Mouse (Mus musculus) midbrain, embryonic 11.5 days (tissue): Measurements from ENCODE around the gene Eme1. TPM values are rescaled to one million over a fixed set of nuclear protein-coding genes. Genes with fewer than 3 reads are reported as not detected.
A peak's percentile ranks its signal among the peaks of the same experiment; 100 is the strongest.

ENCODE experiments used
- ATAC-seq: fragments of 200-750 bp; cut with Nextera tagmentation; 2 replicates; pipeline ENCODE4 v1.8.0; 2017; ENCODE audit warnings: moderate TSS enrichment, moderate library complexity; ENCODE audit not compliant: low FRiP score
- DNase-seq: peaks from one replicate; pipeline ENCODE4 v3.0.0; 2015; ENCODE audit warnings: low spot score; ENCODE audit errors: missing footprints
- H3K27ac ChIP-seq: fragments of 300-500 bp; sonication (generic); 2 replicates; pipeline ENCODE4 v1.5.1; 2014; ENCODE audit warnings: low read depth, low read length
- H3K27me3 ChIP-seq: fragments of 300-500 bp; sonication (generic); 2 replicates; pipeline ENCODE4 v1.6.1; 2014; ENCODE audit warnings: mild to moderate bottlenecking, low read length, moderate library complexity, mixed read lengths; ENCODE audit not compliant: control insufficient read depth, insufficient read depth
- H3K36me3 ChIP-seq: fragments of 300-500 bp; sonication (generic); 2 replicates; pipeline ENCODE4 v1.6.1; 2014; ENCODE audit warnings: mild to moderate bottlenecking, low read length, moderate library complexity, mixed read lengths; ENCODE audit not compliant: control insufficient read depth, insufficient read depth
- H3K4me1 ChIP-seq: fragments of 300-500 bp; sonication (generic); 2 replicates; pipeline ENCODE4 v1.6.1; 2014; ENCODE audit warnings: low read length; ENCODE audit not compliant: control insufficient read depth, insufficient read depth
- H3K4me2 ChIP-seq: fragments of 300-500 bp; sonication (generic); 2 replicates; pipeline ENCODE4 v1.6.1; 2014; ENCODE audit warnings: mild to moderate bottlenecking, moderate library complexity
- H3K4me3 ChIP-seq: fragments of 300-500 bp; sonication (generic); 2 replicates; pipeline ENCODE4 v1.5.1; 2014; ENCODE audit warnings: low read depth, low read length
- H3K9ac ChIP-seq: fragments of 300-500 bp; sonication (generic); 2 replicates; pipeline ENCODE4 v1.6.1; 2014; ENCODE audit warnings: low read length
- H3K9me3 ChIP-seq: fragments of 300-500 bp; sonication (generic); 2 replicates; pipeline ENCODE4 v1.6.1; 2016; ENCODE audit warnings: low read length; ENCODE audit not compliant: control insufficient read depth
- WGBS: fragments of 180-500 bp; shearing (Covaris S2); extraction: QIAGEN DNeasy Blood & Tissue Kit; methylation state at CpG from one replicate; pipeline ENCODE4 v1.1.7; 2014; 5-methylcytosine and 5-hydroxymethylcytosine counted together
- polyA plus RNA-seq: library from polyadenylated mRNA; unstranded; fragments of >200 nt; fragmentation: Nextera tagmentation; extraction: Ambion mirVana; gene quantifications from 2 replicates; pipeline ENCODE4 v1.2.1, GENCODE M21; 2014

Eme1 gene
- polyA plus RNA-seq, 1 experiment from 2014 or later, result 47.7 TPM

DNA sequence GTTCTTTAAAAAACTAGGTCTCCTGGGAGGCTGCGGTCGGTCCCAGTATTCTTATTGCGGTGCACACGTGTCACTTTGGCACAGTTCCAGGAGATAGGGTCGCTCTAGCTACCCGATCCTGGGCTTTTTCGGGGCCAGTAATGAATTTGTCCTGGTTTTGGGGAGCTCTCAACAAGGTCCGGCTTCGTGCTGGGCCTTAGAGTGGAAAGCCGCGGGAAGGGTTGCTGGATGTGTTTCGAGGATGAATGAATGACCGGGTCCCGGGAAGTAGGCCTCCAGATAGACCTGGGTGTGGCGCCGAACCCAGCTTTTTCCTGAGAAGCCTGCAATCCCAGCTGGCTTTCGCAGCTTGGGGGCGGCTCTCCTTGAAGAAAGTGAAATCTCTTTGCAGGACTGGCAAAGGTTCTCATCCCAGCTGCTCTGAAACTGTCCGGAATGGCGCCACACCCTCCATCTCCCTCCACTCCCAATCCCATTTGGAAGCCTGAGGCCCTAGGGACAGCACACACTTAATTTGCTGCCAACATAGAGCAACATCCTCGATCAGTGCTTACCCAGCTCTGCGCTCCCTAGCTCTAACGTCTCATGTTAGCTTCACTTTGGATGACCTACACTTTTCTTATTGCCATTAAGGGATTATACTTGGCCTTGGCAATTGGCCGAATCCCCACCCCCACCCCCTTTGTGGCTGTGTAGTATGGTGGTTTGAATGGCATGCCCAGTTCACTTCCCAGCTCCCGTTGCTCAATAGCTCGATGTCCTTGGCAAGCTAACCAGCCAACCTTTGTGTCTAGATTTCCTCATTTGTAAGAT is 23.4 kb downstream of the Eme1 start:
- Histone ChIP-seq H3K4me1 (peaks cover 6% of the 10 kb centered on the region), H3K9ac (peak overlapping the region; percentile 80), H3K27ac (no peak overlapping the region), H3K4me3 (peak overlapping the region; percentile 77), H3K4me2 (peak overlapping the region; percentile 81), H3K36me3 (peaks cover 14% of the 10 kb centered on the region; the same call in 1 of the 2 replicates), H3K27me3 (no peaks in the 10 kb centered on the region), H3K9me3 (no peaks in the 10 kb centered on the region)
- ATAC-seq, result no peak
- WGBS, result 19% methylated on average over 26 of the region's 26 CpGs
- peak; percentile 92 for DNase-seq

DNA sequence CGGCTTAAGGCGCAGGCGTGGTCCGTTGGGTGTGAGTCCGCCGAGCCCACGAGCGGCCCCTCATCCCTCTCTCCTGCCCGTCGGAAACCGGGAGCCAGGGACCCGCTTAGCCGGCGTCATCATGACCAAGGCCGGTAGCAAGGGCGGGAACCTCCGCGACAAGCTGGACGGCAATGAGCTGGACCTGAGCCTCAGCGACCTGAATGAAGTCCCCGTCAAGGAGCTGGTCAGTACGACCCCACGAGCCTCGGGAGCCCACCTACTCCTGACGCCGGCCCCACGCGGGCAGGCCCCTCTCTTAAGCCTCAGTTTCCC is 23.9 kb downstream of the Eme1 start:
- H3K9ac ChIP-seq, result peak overlapping the region; percentile 80
- no peak overlapping the region for H3K27ac ChIP-seq
- H3K4me3 ChIP-seq, result peak overlapping the region; percentile 77
- H3K4me2 ChIP-seq, result peak overlapping the region; percentile 81
- H3K4me1 ChIP-seq, result peaks cover 6% of the 10 kb centered on the region
- under 1% methylated on average over 27 of the region's 28 CpGs for WGBS
- no peaks in the 10 kb centered on the region for H3K27me3 ChIP-seq
- H3K9me3 ChIP-seq, result no peaks in the 10 kb centered on the region
- H3K36me3 ChIP-seq, result peaks cover 10% of the 10 kb centered on the region; the same call in 1 of the 2 replicates
- ATAC-seq, result peak; percentile 77
- DNase-seq, result no peak

DNA sequence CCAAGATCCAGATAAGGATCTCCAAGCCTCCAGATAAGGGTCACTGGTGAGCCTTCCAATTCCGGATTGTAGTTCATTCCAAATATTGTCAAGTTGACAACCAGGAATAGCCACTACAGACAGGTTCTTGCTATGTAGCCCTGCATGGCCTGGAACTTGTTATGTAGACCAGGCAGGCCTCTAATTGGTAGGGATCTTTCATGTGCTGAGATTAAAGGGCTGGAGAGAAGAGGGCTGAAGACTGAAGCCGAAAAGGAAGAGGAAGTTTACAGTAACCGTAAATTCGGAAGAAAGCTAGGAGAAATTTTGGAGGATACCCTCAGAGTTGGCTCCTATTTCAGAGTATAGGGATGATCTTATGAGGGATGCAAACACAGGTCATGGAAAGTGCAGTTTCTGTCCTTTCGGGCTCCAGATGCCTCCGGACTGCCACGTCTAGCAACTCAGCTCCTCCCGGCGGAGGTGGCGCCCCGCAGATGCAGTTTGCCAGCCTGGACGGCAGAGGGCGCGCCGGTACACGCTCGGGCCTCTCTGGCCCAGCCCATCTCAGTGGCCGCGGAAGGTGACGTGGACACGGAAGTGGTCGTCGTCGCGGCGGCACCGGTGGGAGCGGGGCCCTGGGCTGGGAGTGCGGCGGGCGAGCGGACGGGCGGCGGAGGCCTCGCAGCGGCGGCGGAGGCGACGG is 24.4 kb downstream of the Eme1 start, which contains the start of gene Lrrc59:
Lrrc59 (plus strand) TSS at position 569 of the 685 bp plus-strand sequence.
- peaks cover 6% of the 10 kb centered on the region for H3K4me1 ChIP-seq
- peak within 1 kb of the TSS; percentile 77 for H3K4me3 ChIP-seq
- H3K4me2 ChIP-seq, result peak within 1 kb of the TSS; percentile 81
- H3K27ac ChIP-seq, result no peak within 1 kb of the TSS
- H3K9ac ChIP-seq, result peak within 1 kb of the TSS; percentile 80
- peak; percentile 100 for DNase-seq
- WGBS, result 6% methylated on average over 40 of the region's 41 CpGs
- peaks cover 10% of the 10 kb centered on the region; the same call in 1 of the 2 replicates for H3K36me3 ChIP-seq
- no peaks in the 10 kb centered on the region for H3K9me3 ChIP-seq
- no peaks in the 10 kb centered on the region for H3K27me3 ChIP-seq
- ATAC-seq, result peak; percentile 97

DNA sequence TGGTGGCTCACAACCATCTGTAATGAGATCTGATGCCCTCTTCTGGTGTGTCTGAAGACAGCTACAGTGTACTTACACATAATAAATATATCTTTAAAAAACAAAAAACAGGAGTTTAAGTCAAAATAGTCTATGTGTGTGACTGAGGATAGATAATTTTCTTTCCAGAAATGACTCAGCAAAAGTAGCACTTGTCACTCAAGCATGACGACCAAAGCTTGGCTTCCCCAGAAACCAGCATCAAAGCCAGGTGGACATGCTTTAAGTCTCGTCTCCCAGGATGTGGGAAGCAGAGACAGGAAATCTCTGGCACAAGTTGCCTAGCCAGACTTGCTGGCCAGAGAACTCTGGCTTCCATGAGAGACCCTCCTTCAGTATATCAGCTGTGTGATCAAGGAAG is 31.6 kb downstream of the Eme1 start:
- Histone ChIP-seq H3K27ac (no peak overlapping the region), H3K9me3 (no peaks in the 10 kb centered on the region), H3K4me1 (no peaks in the 10 kb centered on the region), H3K36me3 (no peaks in the 10 kb centered on the region), H3K9ac (no peak overlapping the region), H3K4me2 (no peak overlapping the region), H3K27me3 (no peaks in the 10 kb centered on the region), H3K4me3 (no peak overlapping the region)
- 85% methylated on average over 2 of the region's 2 CpGs for WGBS
- DNase-seq (no peak), ATAC-seq (no peak)

DNA sequence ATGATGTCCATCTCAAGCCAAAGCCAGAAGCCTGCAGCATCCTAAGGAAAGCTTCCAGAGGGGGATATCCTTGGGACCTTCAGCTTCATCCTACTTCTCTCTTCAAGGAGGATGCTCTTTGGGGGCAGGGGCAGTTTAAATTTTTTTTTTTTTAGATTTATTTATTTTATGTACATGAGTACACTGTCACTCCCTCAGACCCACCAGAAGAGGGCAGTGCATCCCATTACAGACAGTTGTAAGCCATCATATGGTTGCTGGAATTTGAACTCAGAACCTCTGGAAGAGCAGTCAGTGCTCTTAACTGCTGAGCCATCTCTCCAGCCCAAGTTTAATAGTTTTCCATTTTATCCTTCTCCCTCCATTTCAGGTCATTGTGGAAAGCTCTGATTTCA is 32.3 kb downstream of the Eme1 start:
- Histone ChIP-seq H3K36me3 (no peaks in the 10 kb centered on the region), H3K4me2 (no peak overlapping the region), H3K4me1 (no peaks in the 10 kb centered on the region), H3K4me3 (no peak overlapping the region), H3K9me3 (no peaks in the 10 kb centered on the region), H3K9ac (no peak overlapping the region), H3K27ac (no peak overlapping the region), H3K27me3 (peaks cover 2% of the 10 kb centered on the region; the same call in 1 of the 2 replicates)
- ATAC-seq, result no peak
- no peak for DNase-seq

DNA sequence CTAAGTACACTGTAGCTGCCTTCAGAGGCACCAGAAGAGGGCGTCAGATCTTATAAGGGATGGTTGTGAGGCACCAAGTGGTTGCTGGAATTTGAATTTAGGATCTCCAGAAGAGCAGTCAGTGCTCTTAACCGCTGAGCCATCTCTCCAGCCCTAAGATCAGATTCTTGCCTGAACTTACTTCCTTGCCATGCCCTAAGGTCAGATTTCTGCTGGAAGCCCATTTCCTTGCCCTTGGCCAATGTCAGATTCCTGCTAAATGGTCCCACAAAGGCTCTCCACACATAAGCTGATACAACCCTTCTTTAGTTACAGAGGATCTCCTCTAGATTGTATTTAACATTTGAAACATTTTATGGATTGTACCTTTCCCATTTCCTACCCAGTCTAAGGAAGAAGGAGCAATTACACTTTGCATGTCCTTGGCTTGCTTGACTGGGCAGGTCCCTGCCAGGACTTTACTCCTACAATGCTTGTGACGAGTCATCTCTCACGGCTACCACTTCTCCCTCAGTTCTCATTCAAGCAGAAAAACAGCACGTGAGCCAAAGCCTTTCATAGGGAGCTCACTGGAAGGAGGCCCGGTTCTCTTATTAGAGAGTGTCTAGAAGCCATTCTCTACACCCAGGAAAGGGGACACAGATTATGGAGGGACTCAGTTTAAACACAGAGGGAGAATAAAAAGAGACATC is 32.9 kb downstream of the Eme1 start:
- H3K4me1 ChIP-seq, result no peaks in the 10 kb centered on the region
- H3K9ac ChIP-seq, result no peak overlapping the region
- no peaks in the 10 kb centered on the region for H3K36me3 ChIP-seq
- ATAC-seq (no peak), DNase-seq (no peak)
- H3K4me2 ChIP-seq, result no peak overlapping the region
- H3K9me3 ChIP-seq, result no peaks in the 10 kb centered on the region
- peaks cover 2% of the 10 kb centered on the region; the same call in 1 of the 2 replicates for H3K27me3 ChIP-seq
- H3K4me3 ChIP-seq, result no peak overlapping the region
- 58% methylated on average over 6 of the region's 6 CpGs for WGBS
- no peak overlapping the region for H3K27ac ChIP-seq

DNA sequence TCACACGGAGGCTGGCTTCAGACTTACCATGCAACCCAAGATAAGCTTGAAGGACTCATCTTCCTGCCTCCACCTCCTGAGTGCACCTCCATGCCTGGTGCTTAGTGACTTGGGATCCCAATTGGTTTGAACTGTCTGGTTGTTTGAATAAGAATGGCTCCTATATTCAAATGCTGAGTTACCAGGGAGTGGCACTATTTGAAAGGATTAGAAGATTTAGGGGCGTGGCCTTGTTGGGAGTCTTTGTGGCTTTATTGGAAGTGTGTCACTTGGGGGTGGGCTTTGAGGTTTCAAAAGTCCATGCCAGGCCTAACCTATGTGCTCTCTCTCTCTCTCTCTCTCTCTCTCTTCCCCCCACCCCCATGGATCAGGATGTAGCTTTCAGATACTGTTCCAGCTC is 36.1 kb downstream of the Eme1 start:
- H3K4me1 ChIP-seq, result peaks cover 2% of the 10 kb centered on the region; the same call in 1 of the 2 replicates
- DNase-seq (no peak), ATAC-seq (no peak)
- H3K27ac ChIP-seq, result no peak overlapping the region
- H3K4me3 ChIP-seq, result no peak overlapping the region
- H3K9me3 ChIP-seq, result no peaks in the 10 kb centered on the region
- 91% methylated on average over 2 of the region's 2 CpGs for WGBS
- no peak overlapping the region for H3K9ac ChIP-seq
- peaks cover 2% of the 10 kb centered on the region; the same call in 1 of the 2 replicates for H3K27me3 ChIP-seq
- H3K36me3 ChIP-seq, result no peaks in the 10 kb centered on the region
- H3K4me2 ChIP-seq, result no peak overlapping the region

DNA sequence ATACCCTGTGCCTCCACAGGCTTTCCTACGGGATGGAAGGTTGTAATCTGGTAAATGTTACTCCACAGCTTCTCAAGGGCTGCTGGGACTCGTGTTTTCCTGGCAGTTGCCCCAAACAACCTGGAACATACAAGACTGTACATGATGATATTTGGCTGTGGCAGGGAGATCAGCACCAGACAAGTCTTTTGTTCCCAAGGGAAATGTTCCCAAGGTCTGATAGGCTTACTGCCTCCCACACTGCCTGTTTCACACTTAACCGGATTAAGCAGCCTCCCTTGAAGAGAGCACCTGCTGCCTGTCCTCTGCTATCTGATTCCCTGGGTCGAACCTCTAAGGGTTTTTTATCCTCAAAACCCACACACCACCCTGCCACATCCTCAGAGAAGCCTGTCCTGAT is 38.3 kb downstream of the Eme1 start:
- DNase-seq, result peak; percentile 86
- no peak overlapping the region for H3K9ac ChIP-seq
- 24% methylated on average over 4 of the region's 4 CpGs for WGBS

More for the DNA sequence above, 38.3 kb downstream of the Eme1 start:
- Histone ChIP-seq H3K4me3 (no peak overlapping the region), H3K9me3 (no peaks in the 10 kb centered on the region), H3K36me3 (no peaks in the 10 kb centered on the region), H3K27ac (no peak overlapping the region), H3K4me1 (peaks cover 2% of the 10 kb centered on the region; the same call in 1 of the 2 replicates), H3K27me3 (peaks cover 2% of the 10 kb centered on the region; the same call in 1 of the 2 replicates), H3K4me2 (no peak overlapping the region)
- peak; percentile 50; the same call in 1 of the 2 replicates for ATAC-seq
